Mouse (Mus musculus) liver, postnatal 0 days (tissue): ENCODE measurements around the gene Lrrc3.

Experiments used
- CTCF ChIP-seq: sonication (generic); IDR thresholded peaks from 2 replicates; pipeline ENCODE4 v1.5.1; 2016; ENCODE audit warnings: antibody characterized with exemption, low read depth
- EP300 ChIP-seq: IDR thresholded peaks from 2 replicates; pipeline ENCODE4 v1.6.1; 2016; ENCODE audit warnings: antibody characterized with exemption, low read depth, mild to moderate bottlenecking

DNA sequence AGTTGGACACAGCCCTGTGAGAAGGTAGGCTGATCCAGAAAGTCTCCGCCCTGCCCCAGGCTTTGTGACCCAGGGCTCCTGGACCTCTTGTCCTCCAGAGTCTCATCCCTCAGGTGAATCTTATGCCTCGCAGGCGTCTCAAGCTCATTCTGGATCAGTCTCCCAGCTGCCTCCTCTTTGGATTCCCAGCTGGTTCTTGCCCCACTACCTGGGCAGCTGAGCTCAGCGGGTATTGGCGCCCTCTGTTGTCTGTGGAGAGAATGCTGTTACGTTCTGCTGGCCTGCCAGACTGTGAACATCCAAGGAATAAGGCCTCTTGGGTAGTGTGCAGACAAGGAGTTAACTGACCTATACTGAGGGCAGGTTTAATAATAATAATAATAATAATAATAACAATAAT, 23.4 kb downstream of the Lrrc3 start:
- peak; percentile 54 for TF ChIP-seq CTCF
- TF ChIP-seq EP300 = no peak
